Mouse (Mus musculus): ENCODE results near the gene Sh3pxd2b. TPM values are rescaled to one million over a fixed set of nuclear protein-coding genes. Genes with fewer than 3 reads are reported as not detected.

Gene Sh3pxd2b
- polyA plus RNA-seq, 1 experiment from 2014 or later, result 23.4 TPM

DNA sequence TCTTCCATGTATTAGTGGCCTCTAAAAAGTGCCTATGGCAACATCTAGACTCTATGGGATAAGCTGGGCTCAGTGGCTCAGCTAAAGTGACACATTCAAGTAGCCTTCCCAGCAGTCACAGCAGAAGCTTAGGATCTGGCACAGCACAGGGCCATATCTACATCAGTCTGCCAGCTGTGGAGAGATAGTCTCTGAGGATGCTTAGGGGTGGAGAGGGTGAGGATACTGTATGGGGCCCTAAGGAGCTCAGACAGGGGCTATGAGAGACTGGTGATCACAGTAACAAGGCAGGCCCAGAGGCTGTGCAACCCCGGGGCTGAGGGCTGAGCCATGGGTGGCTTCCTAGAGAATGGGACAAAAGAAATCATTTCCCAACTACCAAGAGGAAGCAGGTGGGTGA lies 40.6 kb upstream of the Sh3pxd2b start:
- no peak overlapping the region for H3K4me3 ChIP-seq (ENCODE audit: low read length)
- no peaks in the 10 kb centered on the region for H3K4me1 ChIP-seq (replicated peaks; ENCODE audit: control insufficient read depth, insufficient read depth, low read length)
- no peak overlapping the region for H3K4me2 ChIP-seq (ENCODE audit: low read depth, low read length)
- no peak overlapping the region for H3K9ac ChIP-seq (ENCODE audit: low read length)
- 80% methylated on average over 1 of the region's 1 CpGs for WGBS
- no peaks in the 10 kb centered on the region for H3K9me3 ChIP-seq (ENCODE audit: control insufficient read depth, low read length)
- H3K27ac ChIP-seq (ENCODE audit: low read length), result no peak overlapping the region
- no peak for ATAC-seq (ENCODE audit: low read depth)
- no peaks in the 10 kb centered on the region for H3K36me3 ChIP-seq (ENCODE audit: control insufficient read depth, insufficient read depth, low read length)
- H3K27me3 ChIP-seq (ENCODE audit: control insufficient read depth, insufficient read depth, low read depth, low read length), result no peaks in the 10 kb centered on the region; the same call in 1 of the 2 replicates

DNA sequence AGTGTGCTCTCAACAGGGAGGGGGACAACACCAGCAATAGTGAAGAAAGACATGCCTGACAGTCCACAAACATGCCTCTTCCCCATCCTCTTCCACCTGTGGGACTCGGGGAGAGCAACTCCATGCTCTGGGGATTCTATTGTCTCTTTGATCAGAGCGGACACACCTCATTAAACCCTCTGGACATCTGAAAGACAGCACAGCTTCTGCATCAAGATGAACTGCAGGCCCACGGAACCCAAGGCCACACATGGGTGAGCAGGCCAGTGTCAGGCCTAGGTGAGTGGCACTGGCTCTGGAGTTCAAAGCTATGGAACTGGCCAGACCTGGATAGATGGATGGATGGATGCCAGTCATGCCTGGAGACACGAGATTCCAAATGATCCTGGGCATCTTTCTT lies 38.2 kb upstream of the Sh3pxd2b start:
- H3K4me1 ChIP-seq (replicated peaks; ENCODE audit: control insufficient read depth, insufficient read depth, low read length), result no peaks in the 10 kb centered on the region
- H3K27me3 ChIP-seq (ENCODE audit: control insufficient read depth, insufficient read depth, low read depth, low read length), result no peaks in the 10 kb centered on the region
- H3K9me3 ChIP-seq (ENCODE audit: control insufficient read depth, low read length), result no peaks in the 10 kb centered on the region
- no peak for ATAC-seq (ENCODE audit: low read depth)
- no peak overlapping the region for H3K27ac ChIP-seq (ENCODE audit: low read length)
- H3K4me3 ChIP-seq (ENCODE audit: low read length), result no peak overlapping the region
- no peak overlapping the region for H3K4me2 ChIP-seq (ENCODE audit: low read depth, low read length)
- no peaks in the 10 kb centered on the region for H3K36me3 ChIP-seq (ENCODE audit: control insufficient read depth, insufficient read depth, low read length)
- WGBS, result 68% methylated on average over 4 of the region's 4 CpGs
- H3K9ac ChIP-seq (ENCODE audit: low read length), result no peak overlapping the region

DNA sequence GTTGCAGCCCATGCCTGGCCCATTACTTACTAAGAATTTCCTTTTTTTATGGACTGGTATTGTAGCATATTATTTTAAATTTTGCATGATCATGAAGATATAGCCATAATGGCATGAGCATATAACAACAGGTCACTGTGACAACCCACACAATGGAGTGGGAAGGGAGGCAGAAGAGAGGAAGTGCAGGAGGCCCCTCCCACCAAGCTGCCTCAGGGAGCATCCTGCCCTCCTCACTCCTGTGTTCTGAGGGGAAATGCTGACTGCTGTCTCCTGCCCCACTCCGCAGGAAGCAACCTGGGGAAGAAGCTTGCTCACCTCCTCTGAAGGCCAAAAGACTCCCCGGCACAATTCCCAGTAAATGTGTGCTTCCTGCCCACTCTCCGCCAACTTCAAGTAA lies 37.7 kb upstream of the Sh3pxd2b start:
- WGBS, result 47% methylated on average over 3 of the region's 3 CpGs
- H3K27me3 ChIP-seq (ENCODE audit: control insufficient read depth, insufficient read depth, low read depth, low read length), result no peaks in the 10 kb centered on the region
- ATAC-seq (ENCODE audit: low read depth), result no peak
- H3K9me3 ChIP-seq (ENCODE audit: control insufficient read depth, low read length), result no peaks in the 10 kb centered on the region
- H3K4me3 ChIP-seq (ENCODE audit: low read length), result no peak overlapping the region
- H3K27ac ChIP-seq (ENCODE audit: low read length), result no peak overlapping the region
- H3K36me3 ChIP-seq (ENCODE audit: control insufficient read depth, insufficient read depth, low read length), result no peaks in the 10 kb centered on the region
- no peak overlapping the region for H3K9ac ChIP-seq (ENCODE audit: low read length)
- no peak overlapping the region for H3K4me2 ChIP-seq (ENCODE audit: low read depth, low read length)
- H3K4me1 ChIP-seq (replicated peaks; ENCODE audit: control insufficient read depth, insufficient read depth, low read length), result no peaks in the 10 kb centered on the region

DNA sequence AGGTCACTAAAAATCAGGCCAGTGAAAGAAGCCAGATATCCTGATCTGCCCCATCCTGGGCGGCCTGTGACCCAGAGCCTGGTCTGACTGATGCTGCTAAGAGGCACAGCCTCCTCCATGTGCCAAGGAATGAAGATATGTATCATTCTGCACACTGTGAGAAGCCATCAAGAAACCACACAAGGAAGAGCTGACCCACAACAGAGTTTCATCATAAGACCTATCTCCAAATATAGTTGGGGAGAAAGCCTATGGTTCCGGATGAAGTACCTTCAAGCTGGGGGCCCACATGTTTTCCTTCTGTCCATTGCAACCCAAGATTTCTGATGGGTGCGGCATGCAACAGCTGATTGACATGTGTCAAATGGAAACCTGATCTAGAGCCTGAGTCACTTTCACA lies 31.6 kb upstream of the Sh3pxd2b start:
- H3K27ac ChIP-seq (ENCODE audit: low read length), result no peak overlapping the region
- no peak overlapping the region for H3K4me3 ChIP-seq (ENCODE audit: low read length)
- ATAC-seq (ENCODE audit: low read depth), result no peak
- no peaks in the 10 kb centered on the region for H3K27me3 ChIP-seq (ENCODE audit: control insufficient read depth, insufficient read depth, low read depth, low read length)
- no peaks in the 10 kb centered on the region for H3K9me3 ChIP-seq (ENCODE audit: control insufficient read depth, low read length)
- H3K4me2 ChIP-seq (ENCODE audit: low read depth, low read length), result no peak overlapping the region
- H3K36me3 ChIP-seq (ENCODE audit: control insufficient read depth, insufficient read depth, low read length), result no peaks in the 10 kb centered on the region
- no peak overlapping the region for H3K9ac ChIP-seq (ENCODE audit: low read length)
- H3K4me1 ChIP-seq (replicated peaks; ENCODE audit: control insufficient read depth, insufficient read depth, low read length), result no peaks in the 10 kb centered on the region
- WGBS, result 77% methylated on average over 3 of the region's 3 CpGs

DNA sequence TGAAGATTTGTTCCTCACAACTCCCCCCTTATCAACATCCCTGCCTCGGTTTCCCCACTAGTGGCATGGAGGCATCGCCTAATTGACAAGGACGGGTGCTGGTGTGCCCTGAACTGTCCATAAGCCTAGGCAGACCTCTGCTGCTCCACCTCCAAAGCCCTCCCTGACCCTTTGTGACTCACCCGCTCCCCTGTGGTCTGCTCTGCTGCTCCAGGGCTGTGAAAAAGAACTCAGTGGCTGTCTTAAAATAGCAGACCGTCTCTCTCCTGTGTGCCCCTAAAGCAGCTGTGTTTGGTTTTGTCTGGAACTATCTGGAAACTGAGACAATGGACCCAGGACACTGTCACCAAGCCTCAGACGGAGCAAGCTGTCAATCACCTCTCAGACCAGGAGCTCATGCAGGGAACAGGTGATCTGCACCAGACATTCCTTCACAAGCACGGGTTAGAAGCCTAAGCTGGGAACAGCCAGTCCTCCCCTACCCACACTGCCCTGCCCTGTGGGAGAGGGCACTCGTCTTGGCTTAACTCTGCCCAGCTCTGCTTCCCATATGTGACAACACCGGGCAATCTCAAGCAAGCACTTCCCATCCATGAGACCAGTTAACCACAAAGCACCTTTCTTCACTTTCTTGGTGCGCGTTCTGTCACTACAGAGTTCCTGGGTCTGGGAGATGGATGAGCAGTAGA lies 27.0 kb upstream of the Sh3pxd2b start:
- Histone ChIP-seq H3K27me3 (ENCODE audit: control insufficient read depth, insufficient read depth, low read depth, low read length) (no peaks in the 10 kb centered on the region), H3K4me2 (ENCODE audit: low read depth, low read length) (no peak overlapping the region), H3K4me1 (replicated peaks; ENCODE audit: control insufficient read depth, insufficient read depth, low read length) (no peaks in the 10 kb centered on the region; the same call in 1 of the 2 replicates), H3K9me3 (ENCODE audit: control insufficient read depth, low read length) (no peaks in the 10 kb centered on the region), H3K36me3 (ENCODE audit: control insufficient read depth, insufficient read depth, low read length) (no peaks in the 10 kb centered on the region), H3K4me3 (ENCODE audit: low read length) (no peak overlapping the region), H3K27ac (ENCODE audit: low read length) (no peak overlapping the region), H3K9ac (ENCODE audit: low read length) (no peak overlapping the region)
- no peak; the same call in 1 of the 2 replicates for ATAC-seq (ENCODE audit: low read depth)
- 59% methylated on average over 11 of the region's 11 CpGs for WGBS

DNA sequence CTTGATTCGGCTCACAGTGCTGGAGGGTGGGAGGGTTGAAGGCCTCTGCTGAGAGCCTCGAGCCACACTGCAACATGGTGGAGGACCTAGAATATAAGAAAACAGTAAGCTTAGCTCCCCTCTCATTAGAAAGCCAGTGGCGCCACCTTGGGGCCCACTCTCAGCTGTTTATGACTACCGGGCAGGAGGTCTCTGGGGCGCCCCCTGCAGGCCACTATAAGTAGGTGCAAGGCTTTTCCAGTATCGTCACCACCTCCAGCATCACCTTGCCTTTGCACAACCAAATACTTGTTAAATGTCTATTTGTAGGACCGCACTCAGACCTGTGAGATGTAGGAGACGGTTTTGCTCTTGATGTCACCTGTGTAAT lies 26.4 kb upstream of the Sh3pxd2b start:
- no peaks in the 10 kb centered on the region for H3K36me3 ChIP-seq (ENCODE audit: control insufficient read depth, insufficient read depth, low read length)
- WGBS, result 35% methylated on average over 8 of the region's 8 CpGs
- no peaks in the 10 kb centered on the region; the same call in 1 of the 2 replicates for H3K4me1 ChIP-seq (replicated peaks; ENCODE audit: control insufficient read depth, insufficient read depth, low read length)
- H3K4me3 ChIP-seq (ENCODE audit: low read length), result no peak overlapping the region
- 0 out of 2 replicates have a peak, but pooled peaks have one; percentile 29 for ATAC-seq (ENCODE audit: low read depth)
- no peak overlapping the region for H3K4me2 ChIP-seq (ENCODE audit: low read depth, low read length)
- H3K9ac ChIP-seq (ENCODE audit: low read length), result no peak overlapping the region
- H3K27ac ChIP-seq (ENCODE audit: low read length), result no peak overlapping the region
- H3K9me3 ChIP-seq (ENCODE audit: control insufficient read depth, low read length), result no peaks in the 10 kb centered on the region
- no peaks in the 10 kb centered on the region for H3K27me3 ChIP-seq (ENCODE audit: control insufficient read depth, insufficient read depth, low read depth, low read length)

DNA sequence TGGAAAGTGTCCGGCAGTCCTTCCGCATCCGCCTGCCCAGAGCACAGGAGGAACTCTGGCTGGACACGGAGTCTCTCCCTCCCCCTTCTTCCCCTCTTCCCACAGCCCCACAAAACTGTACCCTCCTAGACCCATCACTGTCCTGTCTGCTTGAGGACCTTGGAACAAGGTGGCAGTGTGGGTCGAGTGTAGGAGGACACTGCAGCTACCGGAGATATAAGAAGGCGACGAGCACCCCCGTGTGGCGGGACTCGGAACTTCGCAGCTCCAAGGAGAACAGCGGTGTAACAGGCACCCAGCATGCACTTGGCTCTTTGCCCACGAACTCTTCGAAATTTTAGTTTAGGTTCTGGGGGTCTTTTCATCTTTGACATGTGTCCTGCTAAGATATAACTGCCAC lies 23.0 kb upstream of the Sh3pxd2b start:
- peak overlapping the region; percentile 58 for H3K9ac ChIP-seq (ENCODE audit: low read length)
- H3K9me3 ChIP-seq (ENCODE audit: control insufficient read depth, low read length), result no peaks in the 10 kb centered on the region
- ATAC-seq (ENCODE audit: low read depth), result peak; percentile 84
- H3K36me3 ChIP-seq (ENCODE audit: control insufficient read depth, insufficient read depth, low read length), result no peaks in the 10 kb centered on the region
- H3K27ac ChIP-seq (ENCODE audit: low read length), result no peak overlapping the region
- peak overlapping the region; percentile 31; the same call in 1 of the 2 replicates for H3K4me3 ChIP-seq (ENCODE audit: low read length)
- H3K4me1 ChIP-seq (replicated peaks; ENCODE audit: control insufficient read depth, insufficient read depth, low read length), result no peaks in the 10 kb centered on the region; the same call in 1 of the 2 replicates
- WGBS, result 8% methylated on average over 15 of the region's 15 CpGs
- H3K27me3 ChIP-seq (ENCODE audit: control insufficient read depth, insufficient read depth, low read depth, low read length), result no peaks in the 10 kb centered on the region
- peak overlapping the region; percentile 55 for H3K4me2 ChIP-seq (ENCODE audit: low read depth, low read length)

DNA sequence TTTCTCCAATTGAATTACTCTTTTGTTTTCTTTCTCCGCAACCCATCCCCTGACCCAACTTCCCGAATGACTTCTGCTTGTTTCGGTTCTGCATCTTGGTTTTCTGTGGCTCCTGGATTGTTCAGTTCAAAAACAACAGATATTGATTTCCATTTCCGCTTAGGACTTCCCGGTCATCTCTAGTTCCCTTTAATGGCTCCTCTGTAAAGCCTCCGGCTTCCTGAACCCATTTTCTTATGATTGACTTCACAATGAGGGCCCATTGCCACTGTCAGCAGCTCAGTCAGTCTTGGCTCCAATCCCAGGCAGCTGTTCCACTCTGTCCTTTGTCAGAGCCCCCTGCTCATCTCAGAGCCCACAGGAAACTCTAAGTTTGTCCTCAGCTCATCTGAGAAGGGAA lies 16.5 kb upstream of the Sh3pxd2b start:
- H3K27ac ChIP-seq (ENCODE audit: low read length), result 0 out of 2 replicates have a peak overlapping the region, but pooled peaks have one; percentile 42
- peaks cover 14% of the 10 kb centered on the region; the same call in 1 of the 2 replicates for H3K4me1 ChIP-seq (replicated peaks; ENCODE audit: control insufficient read depth, insufficient read depth, low read length)
- no peak overlapping the region for H3K4me2 ChIP-seq (ENCODE audit: low read depth, low read length)
- H3K9ac ChIP-seq (ENCODE audit: low read length), result no peak overlapping the region
- no peaks in the 10 kb centered on the region for H3K27me3 ChIP-seq (ENCODE audit: control insufficient read depth, insufficient read depth, low read depth, low read length)
- H3K4me3 ChIP-seq (ENCODE audit: low read length), result no peak overlapping the region
- H3K36me3 ChIP-seq (ENCODE audit: control insufficient read depth, insufficient read depth, low read length), result no peaks in the 10 kb centered on the region
- H3K9me3 ChIP-seq (ENCODE audit: control insufficient read depth, low read length), result no peaks in the 10 kb centered on the region; the same call in 1 of the 2 replicates
- peak; percentile 72 for ATAC-seq (ENCODE audit: low read depth)
- 56% methylated on average over 6 of the region's 6 CpGs for WGBS

DNA sequence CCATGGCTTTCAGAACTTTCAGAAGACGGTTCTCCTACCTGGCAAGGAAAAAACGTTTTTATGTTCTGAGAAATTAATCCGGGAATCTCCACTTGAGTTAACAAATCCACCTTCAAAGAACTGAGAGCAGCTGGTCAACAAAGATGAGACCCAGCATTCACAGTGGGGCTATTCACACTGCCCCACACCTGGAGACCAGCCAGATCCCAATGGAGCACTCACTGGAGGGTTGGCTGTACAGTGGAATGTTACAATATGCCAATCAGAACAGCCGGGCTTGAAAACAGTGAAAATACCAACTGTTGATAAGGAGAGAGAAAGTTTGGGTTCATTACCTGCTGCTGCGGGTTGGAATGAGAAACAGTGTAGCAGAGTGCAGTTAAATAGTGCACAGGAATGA lies 15.8 kb upstream of the Sh3pxd2b start:
- H3K4me2 ChIP-seq (ENCODE audit: low read depth, low read length), result no peak overlapping the region
- H3K36me3 ChIP-seq (ENCODE audit: control insufficient read depth, insufficient read depth, low read length), result no peaks in the 10 kb centered on the region
- peak; percentile 58; the same call in 1 of the 2 replicates for ATAC-seq (ENCODE audit: low read depth)
- no peaks in the 10 kb centered on the region for H3K27me3 ChIP-seq (ENCODE audit: control insufficient read depth, insufficient read depth, low read depth, low read length)
- peaks cover 14% of the 10 kb centered on the region; the same call in 1 of the 2 replicates for H3K4me1 ChIP-seq (replicated peaks; ENCODE audit: control insufficient read depth, insufficient read depth, low read length)
- H3K9me3 ChIP-seq (ENCODE audit: control insufficient read depth, low read length), result peaks cover 1% of the 10 kb centered on the region
- no peak overlapping the region for H3K9ac ChIP-seq (ENCODE audit: low read length)
- WGBS, result 39% methylated on average over 5 of the region's 5 CpGs
- no peak overlapping the region for H3K27ac ChIP-seq (ENCODE audit: low read length)
- H3K4me3 ChIP-seq (ENCODE audit: low read length), result no peak overlapping the region

Data from lung, embryonic 16.5 days (tissue).